Mouse (Mus musculus): ENCODE measurements around the gene Srsf11. TPM values are rescaled to one million over a fixed set of nuclear protein-coding genes. Genes with fewer than 3 reads are reported as not detected.
A peak's percentile ranks its signal among the peaks of the same experiment; 100 is the strongest.

Srsf11 gene
- total RNA-seq (2021): 100 to 1,000 TPM; 156 to 159 TPM

GRCm38 (mm10) chr3:158036329-158036988 is at the start of gene Srsf11, which contains the start of gene Lrrc40:
TSS of gene Srsf11 (minus strand) at chr3:158036639.
TSS of gene Lrrc40 (plus strand) at chr3:158036662.
- peak; percentile 97 for DNase-seq (ENCODE audit: low spot score in 2 of 2)
- intact Hi-C loops (cut with DNase I): loop anchor here (1.0 to 5.0 kb wide), 2 partner anchors 89 to 1511 kb away; partner anchors contain the start of gene Ankrd13c

- DNase-seq (ENCODE audit: low spot score in 2 of 2): no peak
- intact Hi-C loops (cut with DNase I): no loop called here
Measured at GRCm38 (mm10) chr3:158077828-158078227, 41.4 kb upstream of the Srsf11 start.

- no peak for DNase-seq (ENCODE audit: low spot score in 2 of 2)
- intact Hi-C loops (cut with DNase I): no loop called here
Measured at GRCm38 (mm10) chr3:158077380-158077772, 40.9 kb upstream of the Srsf11 start.

- DNase-seq (ENCODE audit: low spot score in 2 of 2): no peak
- intact Hi-C loops (cut with DNase I): no loop called here
Measured at GRCm38 (mm10) chr3:158076685-158077379, 40.4 kb upstream of the Srsf11 start.

GRCm38 (mm10) chr3:158075004-158075403 is 38.6 kb upstream of the Srsf11 start:
- no peak for DNase-seq (ENCODE audit: low spot score in 2 of 2)
- intact Hi-C loops (cut with DNase I): no loop called here

GRCm38 (mm10) chr3:158068613-158069263 is 32.3 kb upstream of the Srsf11 start:
- intact Hi-C loops (cut with DNase I): no loop called here
- no peak for DNase-seq (ENCODE audit: low spot score in 2 of 2)

GRCm38 (mm10) chr3:158067916-158068315 is 31.5 kb upstream of the Srsf11 start:
- intact Hi-C loops (cut with DNase I): no loop called here
- DNase-seq (ENCODE audit: low spot score in 2 of 2): no peak

GRCm38 (mm10) chr3:158065256-158065655 is 28.8 kb upstream of the Srsf11 start:
- intact Hi-C loops (cut with DNase I): no loop called here

GRCm38 (mm10) chr3:158061811-158062523 is 25.5 kb upstream of the Srsf11 start:
- intact Hi-C loops (cut with DNase I): no loop called here
- DNase-seq (ENCODE audit: low spot score in 2 of 2): no peak

More at GRCm38 (mm10) chr3:158065256-158065655, 28.8 kb upstream of the Srsf11 start:
- no peak for DNase-seq (ENCODE audit: low spot score in 2 of 2)

- peak in 1 of 2 experiments; percentile 73 for DNase-seq (ENCODE audit: low spot score in 2 of 2)
- intact Hi-C loops (cut with DNase I): no loop called here
Measured at GRCm38 (mm10) chr3:158060621-158061291, 24.3 kb upstream of the Srsf11 start.

- DNase-seq (ENCODE audit: low spot score in 2 of 2): no peak
- intact Hi-C loops (cut with DNase I): no loop called here
Measured at GRCm38 (mm10) chr3:158049508-158049907, 13.1 kb upstream of the Srsf11 start.

- intact Hi-C loops (cut with DNase I): no loop called here
- no peak for DNase-seq (ENCODE audit: low spot score in 2 of 2)
Measured at GRCm38 (mm10) chr3:158040755-158041154, 4.3 kb upstream of the Srsf11 start.

- DNase-seq (ENCODE audit: low spot score in 2 of 2): no peak
- intact Hi-C loops (cut with DNase I): loop anchor here (5.0 kb wide), 1 partner anchor 1509 kb away; no protein-coding TSS in a partner anchor
Measured at GRCm38 (mm10) chr3:158038106-158038505, 1.7 kb upstream of the Srsf11 start.

- no peak for DNase-seq (ENCODE audit: low spot score in 2 of 2)
Measured at GRCm38 (mm10) chr3:158035866-158036265, 573 bp downstream of the Srsf11 start.

GRCm38 (mm10) chr3:158032106-158032505 is 4.3 kb downstream of the Srsf11 start:
- DNase-seq (ENCODE audit: low spot score in 2 of 2): no peak
- intact Hi-C loops (cut with DNase I): no loop called here

More at GRCm38 (mm10) chr3:158035866-158036265, 573 bp downstream of the Srsf11 start:
- intact Hi-C loops (cut with DNase I): loop anchor here (1.0 to 5.0 kb wide), 2 partner anchors 89 to 1511 kb away; partner anchors contain the start of gene Ankrd13c

GRCm38 (mm10) chr3:158031371-158031925 is 5.0 kb downstream of the Srsf11 start:
- DNase-seq (ENCODE audit: low spot score in 2 of 2): peak; percentile 91 to 92

GRCm38 (mm10) chr3:158009762-158010320 is 26.6 kb downstream of the Srsf11 start:
- intact Hi-C loops (cut with DNase I): loop anchor here (5.0 to 10.0 kb wide), 2 partner anchors 128 to 465 kb away; no protein-coding TSS in a partner anchor
- DNase-seq (ENCODE audit: low spot score in 2 of 2): peak; percentile 20 to 50

More at GRCm38 (mm10) chr3:158031371-158031925, 5.0 kb downstream of the Srsf11 start:
- intact Hi-C loops (cut with DNase I): no loop called here

GRCm38 (mm10) chr3:158008647-158009046 is 27.8 kb downstream of the Srsf11 start:
- no peak for DNase-seq (ENCODE audit: low spot score in 2 of 2)
- intact Hi-C loops (cut with DNase I): no loop called here

All from left cerebral cortex, postnatal 25 days (tissue).